Mouse (Mus musculus) splenic B cell, adult 2 months (primary cell): ENCODE measurements at regions not wholly inside any gene's neighbourhood (a gene's known extent, or its start where the extent isn't known, plus 50 kb on each side); places are given as distances from the start of the nearest gene placed in this dataset.

Experiments used
- DNase-seq: peaks from one replicate; pipeline ENCODE4 v3.0.0-alpha.2; 2011; ENCODE audit warnings: low read depth, low spot score
- H3K27me3 ChIP-seq: 2 replicates; pipeline ENCODE4 v1.6.1; 2012; ENCODE audit warnings: mild to moderate bottlenecking, low read length, moderate library complexity, mixed read lengths; ENCODE audit not compliant: control insufficient read depth, poor library complexity, insufficient read depth, severe bottlenecking
- H3K36me3 ChIP-seq: 2 replicates; pipeline ENCODE4 v1.6.1; 2012; ENCODE audit warnings: mild to moderate bottlenecking, low read length, moderate library complexity, mixed read lengths; ENCODE audit not compliant: control insufficient read depth, poor library complexity, insufficient read depth, severe bottlenecking

DNA sequence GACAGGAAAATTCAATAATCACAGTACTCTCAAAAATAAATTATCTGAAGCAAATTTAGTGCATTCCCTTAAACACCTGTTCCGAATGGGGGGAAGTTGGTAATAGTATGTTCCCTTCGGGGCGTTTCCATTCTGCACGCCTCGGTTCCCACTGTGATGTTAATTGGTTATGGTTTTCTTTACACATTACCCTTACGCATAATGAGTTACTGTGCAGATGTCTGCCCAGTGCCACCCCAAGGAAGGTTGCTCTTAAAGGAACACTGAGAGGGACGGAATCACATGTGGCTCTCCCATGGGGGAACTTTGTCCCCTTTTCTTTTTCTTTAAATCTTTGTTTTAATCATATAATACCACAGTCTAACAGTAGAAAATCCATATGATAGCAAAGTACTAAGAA is 217.5 kb downstream of the Zfp36l1 start:
- H3K36me3 ChIP-seq = no peaks in the 10 kb centered on the region
- no peak for DNase-seq
- H3K27me3 ChIP-seq = no peaks in the 10 kb centered on the region

DNA sequence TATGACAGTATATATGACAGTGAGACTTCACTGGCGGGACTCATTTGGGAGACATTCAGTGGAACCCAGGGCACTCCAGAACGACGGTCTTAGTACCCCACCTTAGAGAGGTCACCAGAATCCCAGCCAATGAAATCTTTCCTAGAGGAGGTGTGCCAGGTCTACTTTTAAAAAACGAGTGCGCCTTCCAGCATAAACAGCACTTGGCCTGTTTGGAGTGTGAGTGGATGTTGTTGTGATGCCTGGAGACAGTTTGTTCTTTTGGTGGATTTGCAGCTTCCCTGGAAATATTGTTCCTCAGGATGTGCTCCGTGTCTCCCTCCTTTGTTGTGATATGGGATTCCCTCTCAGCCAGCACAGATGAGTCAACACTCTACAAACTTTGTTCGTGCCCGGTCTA is 219.9 kb downstream of the Zfp36l1 start:
- H3K27me3 ChIP-seq = no peaks in the 10 kb centered on the region
- no peaks in the 10 kb centered on the region for H3K36me3 ChIP-seq
- DNase-seq = no peak

DNA sequence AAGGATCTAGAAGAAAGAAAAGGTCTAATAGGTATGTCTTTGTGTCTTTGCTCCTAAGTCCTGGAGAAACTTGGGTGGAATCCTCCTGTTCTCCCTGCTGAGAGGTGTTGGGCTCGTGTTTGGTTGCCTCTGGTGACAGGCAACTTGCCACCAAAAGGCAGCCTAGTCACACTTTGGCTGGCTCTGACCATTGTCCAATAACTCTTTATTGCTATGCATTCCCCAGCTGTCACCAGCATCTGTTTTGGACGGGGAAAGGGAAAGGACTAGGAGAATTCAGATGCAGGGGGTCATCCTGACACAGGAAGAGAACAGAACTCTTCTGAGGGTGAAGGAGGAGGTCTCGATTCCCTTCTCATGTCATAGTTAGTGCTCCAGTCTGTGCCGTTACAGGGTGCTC is 220.9 kb downstream of the Zfp36l1 start:
- no peaks in the 10 kb centered on the region for H3K36me3 ChIP-seq
- no peak for DNase-seq
- H3K27me3 ChIP-seq = no peaks in the 10 kb centered on the region

DNA sequence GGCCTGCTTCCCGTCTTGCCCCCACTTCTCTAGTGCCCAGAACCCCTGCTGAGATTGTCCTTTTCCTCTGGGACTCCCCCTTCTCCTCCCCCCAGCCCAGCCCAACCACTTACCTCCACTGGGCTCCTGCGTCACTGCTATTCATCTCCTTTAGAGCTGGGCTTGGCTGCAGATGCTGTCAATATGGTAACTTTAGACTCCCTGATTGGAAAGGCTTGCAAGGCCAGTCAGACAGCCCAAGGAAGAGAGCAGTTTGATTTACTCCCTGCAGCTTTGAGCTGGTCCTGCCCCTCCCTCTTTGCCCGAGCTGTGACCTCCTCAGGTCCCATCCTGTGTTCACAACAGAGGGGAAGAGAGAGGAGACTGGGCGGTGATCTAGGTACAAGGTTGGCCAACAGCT is 221.9 kb downstream of the Zfp36l1 start:
- Histone ChIP-seq H3K36me3 (no peaks in the 10 kb centered on the region), H3K27me3 (no peaks in the 10 kb centered on the region)
- no peak for DNase-seq

DNA sequence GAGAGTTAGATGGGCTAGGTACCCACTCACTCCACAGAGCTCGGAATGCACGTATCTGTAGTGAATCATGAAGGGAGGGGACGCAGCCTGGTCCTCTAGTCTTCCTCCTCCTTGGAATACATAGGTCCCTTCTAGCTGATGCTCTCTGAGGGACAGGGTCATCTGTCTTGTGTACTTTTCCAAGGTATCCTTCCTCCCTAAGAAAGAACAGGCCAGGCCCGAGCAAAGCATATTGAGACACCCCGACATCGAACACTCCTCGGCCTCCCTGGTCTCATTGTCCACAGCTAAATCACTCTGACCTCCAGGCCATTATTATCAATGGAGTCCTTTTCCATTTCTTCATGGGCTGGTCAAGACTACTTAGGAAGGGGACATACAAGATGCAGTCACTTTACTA is 222.5 kb downstream of the Zfp36l1 start:
- no peaks in the 10 kb centered on the region for H3K27me3 ChIP-seq
- H3K36me3 ChIP-seq = no peaks in the 10 kb centered on the region
- DNase-seq = no peak

DNA sequence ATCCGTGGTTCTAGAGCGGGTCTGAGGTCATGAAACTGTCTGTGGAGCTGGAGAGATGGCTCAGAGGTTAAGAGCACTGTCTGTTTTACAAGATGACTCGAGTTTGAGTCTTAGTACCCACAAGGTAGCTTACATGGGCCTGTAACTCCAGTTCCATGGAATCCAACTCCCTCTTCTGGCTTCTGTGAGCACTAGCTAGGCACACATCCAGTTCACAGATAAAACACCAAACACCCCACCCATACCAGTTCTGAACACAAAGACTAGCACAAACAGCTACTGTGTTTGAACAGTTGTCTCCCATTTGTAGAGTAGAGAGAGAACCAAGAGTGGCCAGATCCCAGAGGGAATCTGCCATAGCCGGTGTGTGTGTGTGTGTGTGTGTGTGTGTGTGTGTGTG is 224.0 kb downstream of the Zfp36l1 start:
- Histone ChIP-seq H3K27me3 (no peaks in the 10 kb centered on the region), H3K36me3 (no peaks in the 10 kb centered on the region)
- no peak for DNase-seq

DNA sequence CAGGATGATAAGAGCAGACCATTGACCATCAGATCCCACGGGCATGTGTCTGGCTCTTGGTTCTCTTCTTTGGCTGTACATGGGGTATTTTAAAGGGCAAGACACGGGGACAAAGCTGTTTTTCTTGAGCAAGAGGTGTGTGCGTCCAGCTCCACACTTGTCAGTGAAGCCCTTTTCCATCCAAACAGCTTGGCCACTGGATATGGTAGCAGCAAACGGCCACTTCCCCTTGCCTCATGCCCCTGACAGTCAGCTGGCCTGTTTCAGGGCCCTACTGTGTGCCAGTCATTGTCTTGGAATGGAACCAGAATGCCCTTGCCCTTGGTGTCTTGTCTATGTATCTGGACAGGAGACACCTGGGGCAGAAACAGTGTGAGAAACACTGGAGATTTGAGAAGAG is 224.7 kb downstream of the Zfp36l1 start:
- DNase-seq = no peak
- Histone ChIP-seq H3K27me3 (no peaks in the 10 kb centered on the region), H3K36me3 (no peaks in the 10 kb centered on the region)

DNA sequence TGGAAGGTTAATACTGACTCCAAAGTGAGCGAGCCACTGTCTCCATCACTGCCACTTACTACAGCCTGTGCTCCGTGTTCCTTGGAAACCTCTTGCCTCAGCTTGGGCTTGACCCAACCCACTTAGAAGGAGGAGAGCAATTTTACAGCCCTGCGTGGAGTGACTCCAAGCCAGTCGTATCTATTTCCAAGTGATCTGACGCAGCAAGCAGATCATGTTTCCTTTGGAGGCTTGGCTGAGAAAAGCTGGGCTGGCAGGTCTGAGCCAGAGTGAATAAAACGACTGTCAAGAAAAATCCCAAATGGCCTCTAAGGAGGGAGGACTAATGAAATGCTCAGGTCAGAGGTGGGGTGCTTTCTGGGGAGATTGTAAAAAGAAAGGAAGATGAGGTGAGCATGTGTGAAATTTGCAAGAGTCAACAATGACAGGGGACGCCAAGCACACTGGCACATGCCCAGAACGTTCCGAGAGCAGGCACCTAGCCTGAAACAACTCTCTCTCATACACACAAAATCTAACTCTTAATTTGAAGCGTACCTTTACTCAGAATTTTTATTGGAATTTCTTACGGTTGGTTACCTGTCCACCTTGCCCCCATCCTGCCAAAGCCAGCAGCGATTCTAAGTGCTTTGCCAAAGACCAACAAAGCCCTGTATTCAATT is 225.5 kb downstream of the Zfp36l1 start:
- no peaks in the 10 kb centered on the region for H3K36me3 ChIP-seq
- no peaks in the 10 kb centered on the region for H3K27me3 ChIP-seq
- no peak for DNase-seq

DNA sequence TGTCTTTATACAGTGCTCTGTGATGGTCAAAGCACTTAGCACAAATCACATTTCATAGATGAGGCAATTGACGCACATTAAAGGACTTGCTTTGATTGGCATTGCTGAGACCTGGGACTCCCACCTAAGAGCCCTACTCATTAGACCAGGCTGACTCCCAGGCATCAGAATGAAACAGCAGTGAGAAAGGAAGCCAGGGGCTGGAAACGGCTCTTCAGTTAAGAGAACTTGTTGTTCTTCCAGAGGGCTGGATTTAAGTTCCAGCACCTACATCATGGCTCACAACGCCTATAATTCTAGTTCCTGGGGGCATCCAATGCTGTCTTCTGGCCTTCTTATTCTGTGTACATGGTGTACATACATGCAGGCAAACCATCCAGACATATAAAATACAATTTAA is 226.3 kb downstream of the Zfp36l1 start:
- Histone ChIP-seq H3K27me3 (no peaks in the 10 kb centered on the region), H3K36me3 (no peaks in the 10 kb centered on the region)
- DNase-seq = no peak

DNA sequence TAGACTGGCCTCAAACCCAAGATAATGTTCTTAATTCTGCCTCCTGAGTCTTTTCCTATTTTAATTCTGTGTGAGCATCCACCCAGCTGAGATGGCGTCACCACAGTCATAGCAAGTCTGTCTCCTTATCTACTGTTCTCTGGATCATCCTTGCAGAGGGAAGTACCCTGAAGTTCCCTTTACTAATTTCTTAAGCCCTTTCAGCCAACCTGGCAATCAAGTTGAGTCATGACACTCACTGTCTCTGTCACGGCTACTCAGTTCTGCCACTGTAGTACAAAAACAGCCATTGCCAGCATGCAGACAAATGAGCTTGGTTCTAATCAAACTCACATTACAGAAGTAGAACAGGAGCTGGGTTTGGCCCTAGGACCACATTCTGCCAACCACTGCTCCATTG is 227.5 kb downstream of the Zfp36l1 start:
- Histone ChIP-seq H3K27me3 (no peaks in the 10 kb centered on the region), H3K36me3 (no peaks in the 10 kb centered on the region)
- peak; percentile 11 for DNase-seq

DNA sequence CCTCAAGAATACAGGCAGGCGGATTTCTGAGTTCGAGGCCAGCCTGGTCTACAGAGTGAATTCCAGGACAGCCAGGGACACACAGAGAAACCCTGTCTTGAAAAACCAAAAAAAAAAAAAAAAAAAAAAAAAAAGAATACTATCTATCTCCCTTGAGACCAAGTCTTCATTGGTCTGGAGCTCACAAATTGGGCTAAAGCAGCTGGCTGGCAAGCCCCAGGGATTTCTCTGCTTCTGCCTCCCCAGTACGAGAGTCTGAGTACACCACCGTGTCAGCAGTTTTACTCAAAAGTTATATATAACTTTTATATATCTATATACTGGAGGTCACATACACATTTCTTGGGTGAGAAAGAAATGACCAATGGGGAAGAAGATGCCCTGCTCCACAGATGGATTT is 229.2 kb downstream of the Zfp36l1 start:
- DNase-seq = peak; percentile 51
- Histone ChIP-seq H3K27me3 (no peaks in the 10 kb centered on the region), H3K36me3 (no peaks in the 10 kb centered on the region)

DNA sequence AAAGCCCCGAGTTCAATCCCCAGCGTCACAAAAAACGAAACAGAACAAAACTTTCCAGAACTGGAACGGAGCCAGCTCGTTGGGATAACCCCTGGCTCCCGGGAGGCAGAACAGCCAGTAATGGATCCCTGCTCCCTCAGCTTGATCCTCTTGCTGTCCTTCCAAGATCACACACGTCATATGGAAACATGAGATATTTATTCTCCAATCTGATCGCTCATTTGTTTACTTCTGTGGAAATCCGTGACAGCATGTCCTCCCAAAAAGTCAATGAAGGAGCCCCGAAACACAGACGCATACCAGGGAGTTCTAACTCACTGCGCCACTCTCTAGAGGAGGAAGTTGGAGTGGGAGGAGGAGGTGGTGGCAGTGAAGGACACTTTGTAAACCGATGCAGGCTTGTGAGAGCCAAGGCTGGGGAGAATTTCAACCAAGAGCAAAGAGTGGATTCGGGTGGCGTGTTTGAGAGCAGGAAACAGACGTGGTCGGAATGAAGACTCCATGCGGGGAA is 232.0 kb downstream of the Zfp36l1 start:
- DNase-seq = no peak
- Histone ChIP-seq H3K36me3 (no peaks in the 10 kb centered on the region), H3K27me3 (no peaks in the 10 kb centered on the region)

DNA sequence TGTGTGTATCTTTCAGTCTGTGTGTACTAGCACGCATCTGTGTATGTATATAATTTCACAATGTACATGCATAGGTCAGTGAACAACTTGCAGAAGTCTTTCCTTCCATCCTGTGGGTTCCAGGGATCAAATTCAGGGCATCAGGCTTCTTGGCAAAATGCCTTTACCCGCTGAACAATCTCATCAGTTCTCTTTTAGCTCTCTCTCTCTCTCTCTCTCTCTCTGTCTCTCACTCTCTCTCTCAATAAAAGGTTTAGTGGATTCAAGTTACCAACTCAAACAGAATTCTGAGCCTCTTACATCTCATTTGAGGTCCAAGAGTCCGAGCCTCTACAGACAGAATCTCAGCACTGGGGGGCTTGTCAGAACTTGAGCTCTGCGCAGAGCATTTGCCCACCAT is 232.5 kb downstream of the Zfp36l1 start:
- H3K36me3 ChIP-seq = no peaks in the 10 kb centered on the region

DNA sequence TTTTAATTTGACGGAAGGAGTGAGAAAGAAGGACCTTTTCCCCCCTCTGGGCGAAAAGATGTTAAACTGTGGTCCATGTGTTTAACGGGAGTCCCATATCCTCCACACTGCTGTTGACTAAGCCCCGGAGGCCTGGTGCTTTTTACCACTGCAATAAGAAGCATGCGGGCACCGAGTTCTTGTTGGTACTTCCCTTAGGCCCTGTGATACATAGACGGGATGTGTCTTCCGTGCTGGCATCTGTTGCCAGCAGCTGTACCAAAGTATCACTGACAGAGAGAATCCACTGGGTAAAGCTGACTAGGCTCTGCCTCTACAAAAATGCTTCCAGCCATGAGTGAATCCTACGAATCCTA is 232.9 kb downstream of the Zfp36l1 start:
- H3K27me3 ChIP-seq = no peaks in the 10 kb centered on the region
- no peak for DNase-seq
- H3K36me3 ChIP-seq = no peaks in the 10 kb centered on the region

More for the DNA sequence above, 232.5 kb downstream of the Zfp36l1 start:
- H3K27me3 ChIP-seq = no peaks in the 10 kb centered on the region
- DNase-seq = no peak

DNA sequence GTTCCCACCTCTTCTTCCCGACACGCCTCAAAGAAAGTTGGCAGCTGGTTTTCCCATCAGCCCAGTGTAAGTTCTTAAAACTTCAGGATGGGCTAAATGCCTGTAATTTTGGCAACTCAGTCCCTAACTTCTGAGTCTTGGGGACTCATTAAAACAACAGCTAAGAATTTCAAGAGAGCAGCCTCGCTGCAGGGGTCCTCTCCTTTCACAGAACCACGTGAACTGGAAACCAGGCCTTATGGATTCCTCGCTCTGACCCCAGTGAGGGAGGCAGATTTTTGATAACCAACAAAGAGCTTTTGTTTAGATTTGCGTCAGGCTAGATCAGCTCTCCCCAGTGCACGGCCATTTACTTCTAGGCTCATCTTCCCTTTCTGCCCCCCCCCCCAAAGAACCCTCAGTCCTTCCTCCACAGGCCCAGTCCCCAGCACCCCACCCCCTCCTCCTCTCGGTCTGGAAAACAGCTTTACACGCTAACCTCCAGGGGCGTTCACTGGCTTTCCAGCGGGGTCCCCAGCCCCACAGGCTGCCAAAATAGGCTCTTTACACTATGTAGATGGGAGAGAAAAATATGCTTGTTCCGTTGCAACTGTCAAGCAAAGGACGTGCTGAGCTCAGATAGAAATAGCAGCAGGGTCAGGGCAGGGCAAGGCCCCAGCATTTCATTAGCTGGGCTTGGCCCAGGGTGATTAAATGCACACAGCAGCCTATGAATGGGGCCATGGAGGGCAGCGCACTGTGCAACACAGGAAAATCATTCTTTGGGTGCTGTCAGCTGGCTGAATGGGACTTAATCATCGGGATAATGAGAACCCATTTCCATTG is 233.5 kb downstream of the Zfp36l1 start:
- DNase-seq = no peak
- no peaks in the 10 kb centered on the region for H3K27me3 ChIP-seq
- no peaks in the 10 kb centered on the region for H3K36me3 ChIP-seq
